Mouse (Mus musculus) kidney, adult 2 months (tissue): ENCODE results near the gene Ifitm10.

Experiments
- CTCF ChIP-seq: fragments of 200-500 bp; conservative IDR thresholded peaks from 2 replicates; pipeline ENCODE4 v1.5.1; 2011; ENCODE audit warnings: low read depth, mild to moderate bottlenecking, control low read depth, low read length, moderate library complexity, mixed read lengths; ENCODE audit not compliant: insufficient read depth, insufficient read length
- POLR2A ChIP-seq: fragments of 200-500 bp; IDR thresholded peaks from one replicate; pipeline ENCODE4 v1.6.1; 2011; ENCODE audit warnings: low read depth, low read length, control low read depth

GRCm38 (mm10) chr7:142322641-142323040, 50.9 kb downstream of the Ifitm10 start:
- TF ChIP-seq CTCF (no peak), POLR2A (no peak)
